Mouse (Mus musculus) forebrain, embryonic 12.5 days (tissue): ENCODE results near the gene Tfdp2. TPM values are rescaled to one million over a fixed set of nuclear protein-coding genes. Genes with fewer than 3 reads are reported as not detected.
A peak's percentile ranks its signal among the peaks of the same experiment; 100 is the strongest.

Experiments
- ATAC-seq: fragments of 200-750 bp; cut with Nextera tagmentation; 2 replicates; pipeline ENCODE4 v1.8.0; 2017; ENCODE audit warnings: moderate TSS enrichment; ENCODE audit not compliant: low FRiP score
- H3K27ac ChIP-seq: fragments of 300-500 bp; sonication (generic); 2 replicates; pipeline ENCODE4 v1.5.1; 2016; ENCODE audit warnings: mild to moderate bottlenecking
- H3K27me3 ChIP-seq: fragments of 300-500 bp; sonication (generic); 2 replicates; pipeline ENCODE4 v1.6.1; 2016; ENCODE audit warnings: mild to moderate bottlenecking
- H3K36me3 ChIP-seq: fragments of 300-500 bp; sonication (generic); replicated peaks from 2 replicates; pipeline ENCODE4 v1.6.1; 2016; ENCODE audit warnings: mild to moderate bottlenecking
- H3K4me1 ChIP-seq: fragments of 300-500 bp; sonication (generic); 2 replicates; pipeline ENCODE4 v1.6.1; 2016
- H3K4me2 ChIP-seq: fragments of 300-500 bp; sonication (generic); 2 replicates; pipeline ENCODE4 v1.6.1; 2016; ENCODE audit warnings: mild to moderate bottlenecking, moderate library complexity
- H3K4me3 ChIP-seq: fragments of 300-500 bp; sonication (generic); replicated peaks from 2 replicates; pipeline ENCODE4 v1.5.1; 2016; ENCODE audit warnings: mild to moderate bottlenecking
- H3K9ac ChIP-seq: fragments of 300-500 bp; sonication (generic); 2 replicates; pipeline ENCODE4 v1.6.1; 2016; ENCODE audit warnings: mild to moderate bottlenecking
- H3K9me3 ChIP-seq: fragments of 300-500 bp; sonication (generic); 2 replicates; pipeline ENCODE4 v1.6.1; 2016
- WGBS: fragments of 180-500 bp; shearing (Covaris S2); methylation state at CpG from one replicate; pipeline ENCODE4 v1.1.7; 2016; 5-methylcytosine and 5-hydroxymethylcytosine counted together
- polyA plus RNA-seq: library from polyadenylated mRNA; unstranded; fragments of >200 nt; fragmentation: Nextera tagmentation; extraction: Ambion mirVana; gene quantifications from 2 replicates; pipeline ENCODE4 v1.2.1, GENCODE M21; 2016

The Tfdp2 gene
- polyA plus RNA-seq, 1 experiment from 2014 or later, result 71.3 TPM

DNA sequence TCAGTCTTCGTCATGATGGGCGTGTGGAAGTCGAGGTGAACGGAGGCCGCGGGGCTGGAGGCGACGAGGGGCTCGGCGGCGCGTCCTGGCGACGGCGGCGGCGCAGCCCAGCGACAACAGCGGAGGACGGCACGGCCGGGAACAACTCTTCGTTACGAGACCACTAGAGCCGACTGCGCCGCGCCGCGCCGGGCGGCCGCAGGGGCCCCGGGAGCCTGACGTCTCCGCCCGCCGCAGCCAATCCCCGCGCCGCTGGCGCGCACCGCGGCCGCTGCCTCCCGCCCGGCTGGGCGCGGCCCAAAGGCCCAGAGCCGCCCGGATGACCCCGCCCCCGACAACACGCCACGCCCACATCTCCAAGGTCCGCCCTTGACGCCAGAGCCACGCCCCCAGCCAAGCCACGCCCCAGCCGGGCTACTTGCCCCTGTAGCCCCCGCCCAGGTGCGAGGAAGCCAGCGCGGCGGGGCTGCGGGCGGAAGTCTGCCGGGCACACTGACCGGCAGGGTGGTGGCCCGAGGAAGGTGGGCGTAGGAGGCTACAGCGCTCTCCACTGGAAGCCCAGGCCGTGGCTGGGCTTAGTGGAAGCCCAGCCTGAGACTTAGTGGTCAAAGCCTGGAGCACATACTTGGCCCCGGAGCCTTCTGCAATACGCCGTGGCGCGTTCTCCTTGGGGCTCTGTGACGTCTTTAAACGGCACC lies 168.2 kb downstream of the Tfdp2 start, which contains the start of gene Atp1b3:
Atp1b3 (minus strand) TSS at position 302 of the 698 bp plus-strand sequence.
- peak within 1 kb of the TSS; percentile 76 for H3K4me2 ChIP-seq
- H3K4me3 ChIP-seq, result peak within 1 kb of the TSS; percentile 86
- H3K36me3 ChIP-seq, result no peaks in the 10 kb centered on the region
- H3K4me1 ChIP-seq, result peaks cover 20% of the 10 kb centered on the region
- H3K9ac ChIP-seq, result peak within 1 kb of the TSS; percentile 96
- peak within 1 kb of the TSS; percentile 96 for H3K27ac ChIP-seq
- H3K27me3 ChIP-seq, result no peaks in the 10 kb centered on the region
- H3K9me3 ChIP-seq, result no peaks in the 10 kb centered on the region
- 0% methylated on average over 73 of the region's 81 CpGs for WGBS
- peak; percentile 99 for ATAC-seq

DNA sequence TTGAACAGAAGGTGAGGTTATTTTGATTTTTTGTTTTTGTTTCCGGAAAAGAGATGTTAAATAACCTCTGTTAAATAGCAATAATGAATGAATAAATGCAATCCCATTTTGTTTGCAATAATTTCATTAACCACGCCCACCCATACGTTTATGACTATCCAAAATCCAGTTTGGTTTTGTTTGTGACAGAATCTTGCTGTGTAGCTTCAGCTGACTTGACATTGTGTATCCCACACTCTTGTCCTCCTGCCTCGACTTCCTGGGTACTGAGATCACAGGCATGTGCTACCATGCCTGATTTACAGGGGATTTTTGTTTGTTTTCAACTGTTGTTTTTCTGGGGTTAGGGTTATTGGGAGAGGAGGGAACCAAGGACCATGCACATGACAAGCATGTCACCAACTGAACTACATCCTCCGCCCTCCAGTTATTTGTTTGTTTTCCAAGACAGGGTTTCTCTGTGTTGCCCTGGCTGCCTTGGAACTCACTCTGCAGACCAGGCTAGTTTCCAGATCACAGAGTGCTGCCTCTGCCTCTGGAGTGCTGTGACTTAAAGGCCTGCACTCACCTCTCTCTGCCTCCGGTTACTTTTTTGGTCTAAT lies 169.3 kb downstream of the Tfdp2 start:
- no peak for ATAC-seq
- Histone ChIP-seq H3K4me3 (no peak overlapping the region), H3K9me3 (no peaks in the 10 kb centered on the region), H3K27me3 (no peaks in the 10 kb centered on the region), H3K27ac (no peak overlapping the region), H3K9ac (no peak overlapping the region), H3K4me2 (no peak overlapping the region), H3K4me1 (peaks cover 15% of the 10 kb centered on the region), H3K36me3 (no peaks in the 10 kb centered on the region)
- 72% methylated on average over 6 of the region's 6 CpGs for WGBS

DNA sequence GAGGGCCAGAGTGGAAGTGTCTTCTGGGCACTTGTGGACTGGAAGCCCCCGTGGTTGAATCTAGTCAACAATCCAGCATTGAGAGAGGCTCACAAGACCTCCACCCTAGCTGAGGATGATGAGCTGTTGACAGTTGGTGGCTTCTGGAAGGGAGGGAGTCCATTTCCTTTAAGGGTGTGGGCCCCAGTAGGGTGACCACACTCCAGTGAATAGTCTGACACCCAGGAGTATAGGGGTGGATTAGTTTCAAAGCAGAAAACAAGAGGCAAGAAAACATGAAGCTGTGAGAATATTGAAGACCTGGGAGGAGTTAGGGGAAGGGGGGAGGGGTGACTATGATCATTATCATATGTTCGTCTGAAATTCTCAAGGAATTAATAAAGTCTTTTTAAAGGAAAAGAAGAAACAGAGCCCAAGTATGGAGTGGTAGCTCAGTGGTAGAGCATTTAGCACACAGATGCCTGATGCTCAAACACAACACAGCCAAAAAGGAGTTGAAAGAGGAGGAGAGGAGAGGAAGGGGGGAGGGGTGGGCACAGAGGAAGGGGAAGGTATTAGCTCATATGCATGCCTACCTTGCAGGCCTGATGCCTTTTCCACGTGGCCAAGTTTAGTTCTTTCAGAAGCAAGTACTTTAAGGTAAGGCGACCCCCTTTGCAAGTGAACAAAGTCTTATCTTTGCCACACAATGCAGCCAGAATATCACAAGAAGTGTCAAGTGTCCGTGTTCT lies 173.7 kb downstream of the Tfdp2 start:
- no peak for ATAC-seq
- H3K9ac ChIP-seq, result no peak overlapping the region
- WGBS, result 63% methylated on average over 5 of the region's 5 CpGs

DNA sequence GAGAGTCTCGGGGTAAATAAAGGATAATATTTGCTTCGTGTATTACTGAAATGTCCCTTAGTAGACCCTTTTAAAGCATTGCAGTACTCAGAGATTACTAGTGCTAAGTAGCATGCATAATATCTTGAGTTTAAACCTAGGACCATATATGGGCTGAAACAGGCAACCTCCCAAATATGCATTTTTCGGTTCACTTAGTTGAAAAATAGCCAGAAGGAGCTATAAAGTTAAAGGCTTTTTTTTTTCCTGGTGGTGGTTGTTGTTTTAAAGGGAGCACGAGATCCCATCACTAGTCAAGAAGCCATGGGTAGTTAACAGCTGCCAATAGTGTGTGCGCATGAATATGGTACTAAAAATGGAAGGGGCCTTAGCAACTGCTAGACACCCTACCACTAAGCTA lies 175.0 kb downstream of the Tfdp2 start:
- no peak overlapping the region for H3K4me3 ChIP-seq
- no peak overlapping the region for H3K9ac ChIP-seq
- H3K27ac ChIP-seq, result no peak overlapping the region
- no peaks in the 10 kb centered on the region for H3K27me3 ChIP-seq
- WGBS, result 89% methylated on average over 5 of the region's 5 CpGs
- H3K4me2 ChIP-seq, result no peak overlapping the region
- H3K36me3 ChIP-seq, result no peaks in the 10 kb centered on the region
- ATAC-seq, result no peak
- no peaks in the 10 kb centered on the region for H3K4me1 ChIP-seq
- no peaks in the 10 kb centered on the region for H3K9me3 ChIP-seq

More for the DNA sequence above, 173.7 kb downstream of the Tfdp2 start:
- Histone ChIP-seq H3K4me1 (no peaks in the 10 kb centered on the region), H3K27ac (no peak overlapping the region), H3K36me3 (no peaks in the 10 kb centered on the region), H3K27me3 (no peaks in the 10 kb centered on the region), H3K9me3 (no peaks in the 10 kb centered on the region), H3K4me2 (no peak overlapping the region), H3K4me3 (no peak overlapping the region)

Other genes with a start within 250 kb of the Tfdp2 start
- gene Xrn1, start 241.5 kb upstream of the Tfdp2 start, polyA plus RNA-seq, result 22.0 and 26.8 TPM in 2 replicates
- gene Gk5, start 76.9 kb upstream of the Tfdp2 start, polyA plus RNA-seq, result 3.0 and 4.3 TPM in 2 replicates
- gene Atp1b3, start 168.2 kb downstream of the Tfdp2 start, polyA plus RNA-seq, result 163 and 164 TPM in 2 replicates